Mouse (Mus musculus) CH12.LX (cell line): Measurements from ENCODE around the gene Carnmt1. TPM values are rescaled to one million over a fixed set of nuclear protein-coding genes. Genes with fewer than 3 reads are reported as not detected.

Experiments
- DNase-seq: peaks from one replicate; pipeline ENCODE4 v3.0.0-alpha.2; 2013; ENCODE audit errors: extremely low read depth
- H3K27ac ChIP-seq: 2 replicates; pipeline ENCODE4 v1.5.1; 2012; ENCODE audit warnings: low read depth, mild to moderate bottlenecking, control low read depth, moderate library complexity; ENCODE audit not compliant: insufficient read depth
- H3K27me3 ChIP-seq: replicated peaks from 2 replicates; pipeline ENCODE3; 2012; ENCODE audit warnings: inconsistent platforms
- H3K36me3 ChIP-seq, 2 experiments: replicated peaks in 1 of 2; 2 replicates each; pipeline versions ENCODE3 to v1.6.1; 2012; ENCODE audit warnings: inconsistent platforms in 1 of 2, low read length in 1 of 2, mild to moderate bottlenecking in 1 of 2, mixed read lengths in 1 of 2, moderate library complexity in 1 of 2; ENCODE audit not compliant: control insufficient read depth in 1 of 2, insufficient read depth in 1 of 2
- H3K4me1 ChIP-seq, 2 experiments: 2 replicates each; pipeline ENCODE4 v1.6.1; 2012; ENCODE audit warnings: inconsistent platforms in 1 of 2, moderate library complexity in 1 of 2; ENCODE audit not compliant: insufficient read depth in 2 of 2, control insufficient read depth in 1 of 2
- H3K4me2 ChIP-seq: 2 replicates; pipeline ENCODE4 v1.6.1; 2012; ENCODE audit warnings: low read depth, mild to moderate bottlenecking, control low read depth; ENCODE audit not compliant: poor library complexity, insufficient read depth, severe bottlenecking
- H3K4me3 ChIP-seq, 3 experiments: fragments of 150-350 bp in 1 of 3; sonication (generic) in 1 of 3; replicated peaks in 1 of 3; 2 replicates each; pipeline versions ENCODE3 to v1.5.1; 2011 to 2012; ENCODE audit warnings: low read depth in 2 of 3, low read length in 2 of 3, mild to moderate bottlenecking in 2 of 3, moderate library complexity in 2 of 3, control low read depth in 1 of 3, improper control_type of control experiment in 1 of 3, inconsistent platforms in 1 of 3, mixed read lengths in 1 of 3; ENCODE audit not compliant: poor library complexity in 1 of 3
- H3K79me2 ChIP-seq: replicated peaks from 2 replicates; pipeline ENCODE4 v1.6.1; 2012; ENCODE audit warnings: mild to moderate bottlenecking, moderate library complexity; ENCODE audit not compliant: control insufficient read depth, poor library complexity, insufficient read depth, severe bottlenecking; ENCODE audit errors: extremely low read depth
- H3K9ac ChIP-seq: 2 replicates; pipeline ENCODE4 v1.6.1; 2012; ENCODE audit warnings: low read depth, mild to moderate bottlenecking, control low read depth, moderate library complexity; ENCODE audit not compliant: insufficient read depth
- H3K9me3 ChIP-seq: replicated peaks from 2 replicates; pipeline ENCODE3; 2012; ENCODE audit warnings: low read length, inconsistent platforms, mixed read lengths
- BHLHE40 ChIP-seq: IDR thresholded peaks from 2 replicates; pipeline ENCODE4 v1.6.1; 2011; ENCODE audit warnings: mild to moderate bottlenecking, low read depth, low read length, improper control_type of control experiment
- EP300 ChIP-seq: IDR thresholded peaks from 2 replicates; pipeline ENCODE4 v1.6.1; 2011; ENCODE audit warnings: low read length, improper control_type of control experiment
- ETS1 ChIP-seq: conservative IDR thresholded peaks from 2 replicates; pipeline ENCODE4 v1.6.1; 2012; ENCODE audit warnings: low read depth, mild to moderate bottlenecking, inconsistent platforms, low read length, improper control_type of control experiment, moderate library complexity
- JUN ChIP-seq: IDR thresholded peaks from 2 replicates; pipeline ENCODE4 v1.6.1; 2011; ENCODE audit warnings: low read depth, mild to moderate bottlenecking, low read length, improper control_type of control experiment, moderate library complexity; ENCODE audit not compliant: insufficient read depth
- POLR2AphosphoS2 ChIP-seq: IDR thresholded peaks from 2 replicates; pipeline ENCODE4 v1.6.1; 2011; ENCODE audit warnings: low read depth, low read length, improper control_type of control experiment
- UBTF ChIP-seq: IDR thresholded peaks from 2 replicates; pipeline ENCODE4 v1.6.1; 2012; ENCODE audit warnings: low read depth, mild to moderate bottlenecking, inconsistent platforms, low read length, improper control_type of control experiment, moderate library complexity
- ZMIZ1 ChIP-seq: IDR thresholded peaks from 2 replicates; pipeline ENCODE4 v1.6.1; 2012; ENCODE audit warnings: low read depth, mild to moderate bottlenecking, inconsistent platforms, low read length, improper control_type of control experiment
- dilution Hi-C: fragments of 300-500 bp; cut with MboI; formaldehyde crosslinking; loops from 2 replicates; pipeline ENCODE4 v1.14.3; 2020; ENCODE audit warnings: low sequenced_read_pairs; ENCODE audit not compliant: extremely low pct_unique_long_range_greater_than_20kb, extremely low pct_ligation_motif_present
- in situ Hi-C: fragments of 300-500 bp; cut with MboI; formaldehyde crosslinking; loops from 3 replicates; pipeline ENCODE4 v1.14.3; 2019; ENCODE audit warnings: low sequenced_read_pairs, low pct_ligation_motif_present, low pct_unique_long_range_greater_than_20kb, mixed read lengths
- polyA plus RNA-seq: library from polyadenylated mRNA; unstranded; fragments of >175 nt; gene quantifications from 2 replicates; pipeline ENCODE4 v1.2.1, GENCODE M21; 2012; ENCODE audit warnings: low read depth; ENCODE audit not compliant: insufficient read length
- total RNA-seq, 2 experiments: library from RNA; depleted of rRNA; stranded (reverse); fragments of 300-350 nt in 1 of 2; fragments of >200 nt in 1 of 2; gene quantifications; 2 replicates each; pipeline ENCODE4 v1.2.3; 2012 to 2014

The Carnmt1 gene
- total and polyA plus RNA-seq, 3 experiments: 17.6 to 47.1 (median 41.7) TPM

DNA sequence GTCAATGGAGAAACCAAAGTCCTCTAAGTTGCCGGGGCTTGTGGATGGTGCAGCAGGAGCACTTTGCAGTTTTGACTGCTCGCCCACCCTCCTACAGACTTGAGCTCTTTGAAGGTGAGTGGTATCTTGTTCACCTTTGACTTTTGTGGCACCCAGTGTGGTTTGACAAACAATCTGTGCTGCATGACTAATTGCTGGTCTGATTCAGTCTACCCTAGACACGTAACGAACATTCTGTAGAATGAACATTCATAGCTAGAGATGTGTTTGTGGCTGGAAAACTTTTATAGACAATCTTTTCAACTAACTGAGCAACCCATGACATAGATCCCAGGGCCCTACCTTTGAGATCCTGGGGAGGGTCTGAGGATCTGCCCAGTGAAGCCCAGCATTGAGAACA, 76.8 kb downstream of the Carnmt1 start:
- no peaks in the 10 kb centered on the region for H3K79me2 ChIP-seq
- H3K9ac ChIP-seq: no peak overlapping the region
- H3K4me1 ChIP-seq: peaks cover 10 to 23% of the 10 kb centered on the region in 2 experiments; a peak in 3 of 4 replicates
- no peaks in the 10 kb centered on the region for H3K27me3 ChIP-seq
- DNase-seq: peak; percentile 30
- H3K4me3 ChIP-seq: no peak overlapping the region
- H3K36me3 ChIP-seq: no peaks in the 10 kb centered on the region
- H3K4me2 ChIP-seq: peak overlapping the region; percentile 31; the same call in 1 of the 2 replicates
- in situ Hi-C loops: no loop called here
- H3K27ac ChIP-seq: no peak overlapping the region
- dilution Hi-C loops: no loop called here
- TF ChIP-seq JUN (no peak), BHLHE40 (peak; percentile 46; the same call in 1 of the 2 replicates), ETS1 (peak; percentile 57), EP300 (peak; percentile 49; the same call in 1 of the 2 replicates), ZMIZ1 (no peak), POLR2AphosphoS2 (no peak)
- no peaks in the 10 kb centered on the region for H3K9me3 ChIP-seq

DNA sequence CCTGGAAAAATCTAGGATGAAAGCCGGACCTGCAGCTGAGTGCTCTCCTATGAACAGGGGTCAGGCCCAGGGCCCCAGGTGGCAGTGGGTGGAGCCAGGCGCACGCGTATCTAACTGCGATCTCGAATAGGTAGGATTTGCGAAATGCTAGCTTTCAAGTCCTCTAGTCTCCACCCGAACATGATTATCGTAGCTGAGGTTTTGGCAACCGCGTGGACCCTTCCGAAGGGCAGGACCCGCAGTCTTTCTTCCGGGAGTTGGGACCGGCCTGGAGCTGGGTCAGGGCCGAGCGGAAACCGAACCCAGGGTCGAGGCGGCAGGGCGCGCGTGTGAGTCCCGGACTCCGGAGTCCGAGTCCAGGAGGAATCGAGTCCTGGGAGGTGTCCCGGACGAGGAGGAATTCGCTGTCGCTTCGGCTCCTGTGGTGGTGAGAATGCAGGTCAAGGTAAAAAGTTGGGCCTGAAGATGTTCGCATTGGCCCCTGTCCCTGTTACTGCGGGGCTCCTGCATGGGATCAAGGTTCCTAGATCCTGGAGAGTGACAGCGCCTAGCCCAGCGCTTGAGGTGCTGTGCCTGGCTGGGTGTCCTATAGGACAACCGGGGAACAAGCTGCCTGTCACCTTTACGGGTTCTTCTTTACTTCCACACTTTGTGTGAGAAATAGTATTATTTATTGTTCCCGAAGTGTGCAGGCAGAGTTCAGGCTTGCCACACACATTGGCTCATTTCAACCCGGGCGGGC, 79.2 kb downstream of the Carnmt1 start, which contains the start of gene Trpm6:
Gene Trpm6, plus strand, starts transcription at position 386 of the 742 bp plus-strand sequence.
- in situ Hi-C loops (no loop called here), dilution Hi-C loops (no loop called here)
- no peaks in the 10 kb centered on the region for H3K36me3 ChIP-seq
- H3K4me2 ChIP-seq: no peak within 1 kb of the TSS
- no peak for DNase-seq
- H3K9me3 ChIP-seq: no peaks in the 10 kb centered on the region
- no peaks in the 10 kb centered on the region for H3K27me3 ChIP-seq
- H3K79me2 ChIP-seq: no peaks in the 10 kb centered on the region
- H3K9ac ChIP-seq: no peak within 1 kb of the TSS
- H3K27ac ChIP-seq: no peak within 1 kb of the TSS
- TF ChIP-seq UBTF: no peak
- no peak for TF ChIP-seq ZMIZ1
- TF ChIP-seq, all 38 proteins: peak for 0
- H3K4me1 ChIP-seq: peaks cover 8 to 23% of the 10 kb centered on the region in 2 experiments; a peak in 3 of 4 replicates
- no peak within 1 kb of the TSS for H3K4me3 ChIP-seq

Other genes with a start within 250 kb of the Carnmt1 start
- 122 and 131 TPM in 2 replicates for gene Ostf1, start 38.9 kb upstream of the Carnmt1 start, total RNA-seq (2012; rRNA removed)
- 175 and 188 TPM in 2 replicates for gene Ostf1, start 38.9 kb upstream of the Carnmt1 start, total RNA-seq (2014; rRNA removed)
- gene Ostf1, start 38.9 kb upstream of the Carnmt1 start, polyA plus RNA-seq: 110 and 125 TPM in 2 replicates
- gene Nmrk1, start 38.8 kb upstream of the Carnmt1 start, total RNA-seq (2012; rRNA removed): 9.1 and 9.8 TPM in 2 replicates
- gene Nmrk1, start 38.8 kb upstream of the Carnmt1 start, total RNA-seq (2014; rRNA removed): 10.1 and 10.2 TPM in 2 replicates
- 7.5 and 9.7 TPM in 2 replicates for gene Nmrk1, start 38.8 kb upstream of the Carnmt1 start, polyA plus RNA-seq
- 20.6 and 24.1 TPM in 2 replicates for gene D030056L22Rik, start 42.4 kb downstream of the Carnmt1 start, total RNA-seq (2012; rRNA removed)
- 73.7 and 76.0 TPM in 2 replicates for gene D030056L22Rik, start 42.4 kb downstream of the Carnmt1 start, total RNA-seq (2014; rRNA removed)
- 24.7 and 29.2 TPM in 2 replicates for gene D030056L22Rik, start 42.4 kb downstream of the Carnmt1 start, polyA plus RNA-seq
- 0.04 TPM in 1 of 2 replicates, not detected in the other for gene Trpm6, start 79.2 kb downstream of the Carnmt1 start, total RNA-seq (2012; rRNA removed)
- gene Trpm6, start 79.2 kb downstream of the Carnmt1 start, total RNA-seq (2014; rRNA removed): not detected in 2 replicates
- gene Trpm6, start 79.2 kb downstream of the Carnmt1 start, polyA plus RNA-seq: not detected in 2 replicates